Mouse (Mus musculus): ENCODE data around the gene Gm3336. TPM values are rescaled to one million over a fixed set of nuclear protein-coding genes. Genes with fewer than 3 reads are reported as not detected.

The Gm3336 gene
- polyA plus RNA-seq (2012; rRNA removed), result 0.04 TPM in 1 of 2 replicates, not detected in the other
- 0.11 TPM in 2 replicates for polyA plus RNA-seq (2014; fragmentation: Nextera tagmentation; extraction: Ambion mirVana)

GRCm38 (mm10) chr8:70718297-70718696 lies at the start of gene Gm3336:
Gene Gm3336 (plus strand): TSS chr8:70718543.
- Histone ChIP-seq H3K27ac (no peak within 1 kb of the TSS), H3K4me3 (ENCODE audit: insufficient read depth in 1 of 2, low read depth in 2 of 2, low read length in 2 of 2) (no peak within 1 kb of the TSS), H3K27me3 (ENCODE audit: control insufficient read depth, insufficient read depth, low read length) (no peaks in the 10 kb centered on the region; the same call in 1 of the 2 replicates), H3K9me3 (ENCODE audit: control insufficient read depth, low read length) (no peaks in the 10 kb centered on the region), H3K4me1 (replicated peaks; ENCODE audit: control insufficient read depth in 2 of 2, insufficient read depth in 2 of 2, low read length in 1 of 2) (no peaks in the 10 kb centered on the region), H3K4me2 (ENCODE audit: low read depth) (no peak within 1 kb of the TSS), H3K9ac (replicated peaks) (no peak within 1 kb of the TSS), H3K36me3 (replicated peaks; ENCODE audit: control insufficient read depth, insufficient read depth, low read depth) (no peaks in the 10 kb centered on the region)
- DNase-seq (ENCODE audit: low read depth in 3 of 3, low spot score in 3 of 3) (peak in 1 of 3 experiments; percentile 23), ATAC-seq (ENCODE audit: insufficient read depth) (peak; percentile 46; the same call in 1 of the 2 replicates)
- TF ChIP-seq EP300 (IDR thresholded peaks at IDR 0.05; ENCODE audit: low read depth), result no peak
- peak; percentile 97 for TF ChIP-seq CTCF (IDR thresholded peaks at IDR 0.05; ENCODE audit: low read depth)
- 2% methylated on average over 19 of the region's 19 CpGs for WGBS (ENCODE audit: insufficient replicate concordance)

GRCm38 (mm10) chr8:70671615-70672324 lies 46.6 kb upstream of the Gm3336 start:
- Histone ChIP-seq H3K9ac (replicated peaks) (no peak overlapping the region), H3K27ac (no peak overlapping the region), H3K27me3 (ENCODE audit: control insufficient read depth, insufficient read depth, low read length) (no peaks in the 10 kb centered on the region), H3K36me3 (replicated peaks; ENCODE audit: control insufficient read depth, insufficient read depth, low read depth) (peaks cover 3% of the 10 kb centered on the region; the same call in 1 of the 2 replicates), H3K4me2 (ENCODE audit: low read depth) (no peak overlapping the region), H3K9me3 (ENCODE audit: control insufficient read depth, low read length) (no peaks in the 10 kb centered on the region), H3K4me1 (replicated peaks; ENCODE audit: control insufficient read depth in 2 of 2, insufficient read depth in 2 of 2, low read length in 1 of 2) (peaks cover 28 to 32% of the 10 kb centered on the region in 2 experiments), H3K4me3 (ENCODE audit: insufficient read depth in 1 of 2, low read depth in 2 of 2, low read length in 2 of 2) (no peak overlapping the region)
- DNase-seq (ENCODE audit: low read depth in 3 of 3, low spot score in 3 of 3) (no peak), ATAC-seq (ENCODE audit: insufficient read depth) (no peak)
- WGBS (ENCODE audit: insufficient replicate concordance), result 71% methylated on average over 10 of the region's 10 CpGs
- TF ChIP-seq CTCF (IDR thresholded peaks at IDR 0.05; ENCODE audit: low read depth), result no peak
- TF ChIP-seq EP300 (IDR thresholded peaks at IDR 0.05; ENCODE audit: low read depth), result no peak

- 33% methylated on average over 19 of the region's 19 CpGs for WGBS (ENCODE audit: insufficient replicate concordance)
- peak overlapping the region; percentile 81 for H3K27ac ChIP-seq
These were observed 45.8 kb upstream of the Gm3336 start for GRCm38 (mm10) chr8:70672325-70673078.

GRCm38 (mm10) chr8:70673079-70673856 lies 45.1 kb upstream of the Gm3336 start, which contains the start of gene Lsm4:
Gene Lsm4 (plus strand): TSS chr8:70673248.
- Histone ChIP-seq H3K4me1 (replicated peaks; ENCODE audit: control insufficient read depth in 2 of 2, insufficient read depth in 2 of 2, low read length in 1 of 2) (peaks cover 36% of the 10 kb centered on the region in 2 experiments), H3K27me3 (ENCODE audit: control insufficient read depth, insufficient read depth, low read length) (no peaks in the 10 kb centered on the region), H3K4me3 (ENCODE audit: insufficient read depth in 1 of 2, low read depth in 2 of 2, low read length in 2 of 2) (peak within 1 kb of the TSS; percentile 71 to 86), H3K36me3 (replicated peaks; ENCODE audit: control insufficient read depth, insufficient read depth, low read depth) (peaks cover 7% of the 10 kb centered on the region), H3K9me3 (ENCODE audit: control insufficient read depth, low read length) (no peaks in the 10 kb centered on the region), H3K9ac (replicated peaks) (peak within 1 kb of the TSS; percentile 87), H3K4me2 (ENCODE audit: low read depth) (peak within 1 kb of the TSS; percentile 97), H3K27ac (peak within 1 kb of the TSS; percentile 95)
- under 1% methylated on average over 60 of the region's 60 CpGs for WGBS (ENCODE audit: insufficient replicate concordance)
- peak; percentile 96 for TF ChIP-seq CTCF (IDR thresholded peaks at IDR 0.05; ENCODE audit: low read depth)
- peak; percentile 56 for TF ChIP-seq EP300 (IDR thresholded peaks at IDR 0.05; ENCODE audit: low read depth)
- DNase-seq (ENCODE audit: low read depth in 3 of 3, low spot score in 3 of 3) (peak; percentile 99), ATAC-seq (ENCODE audit: insufficient read depth) (peak; percentile 95)

More at GRCm38 (mm10) chr8:70672325-70673078, 45.8 kb upstream of the Gm3336 start:
- Histone ChIP-seq H3K27me3 (ENCODE audit: control insufficient read depth, insufficient read depth, low read length) (no peaks in the 10 kb centered on the region), H3K9ac (replicated peaks) (peak overlapping the region; percentile 81), H3K4me1 (replicated peaks; ENCODE audit: control insufficient read depth in 2 of 2, insufficient read depth in 2 of 2, low read length in 1 of 2) (peaks cover 29 to 33% of the 10 kb centered on the region in 2 experiments), H3K9me3 (ENCODE audit: control insufficient read depth, low read length) (no peaks in the 10 kb centered on the region), H3K4me2 (ENCODE audit: low read depth) (peak overlapping the region; percentile 97), H3K4me3 (ENCODE audit: insufficient read depth in 1 of 2, low read depth in 2 of 2, low read length in 2 of 2) (peak overlapping the region; percentile 71 to 86), H3K36me3 (replicated peaks; ENCODE audit: control insufficient read depth, insufficient read depth, low read depth) (peaks cover 3% of the 10 kb centered on the region; the same call in 1 of the 2 replicates)
- ATAC-seq (ENCODE audit: insufficient read depth) (peak; percentile 4), DNase-seq (ENCODE audit: low read depth in 3 of 3, low spot score in 3 of 3) (no peak)
- TF ChIP-seq CTCF (IDR thresholded peaks at IDR 0.05; ENCODE audit: low read depth) (no peak), EP300 (IDR thresholded peaks at IDR 0.05; ENCODE audit: low read depth) (no peak)
